Mouse (Mus musculus) liver, embryonic 11.5 days (tissue): ENCODE results near the gene Sptbn4. TPM values are rescaled to one million over a fixed set of nuclear protein-coding genes. Genes with fewer than 3 reads are reported as not detected.
A peak's percentile ranks its signal among the peaks of the same experiment; 100 is the strongest.

ENCODE experiments used
- ATAC-seq: fragments of 200-750 bp; cut with Nextera tagmentation; replicated peaks from 2 replicates; pipeline ENCODE4 v1.8.0; 2017; ENCODE audit warnings: moderate number of reproducible peaks, mild to moderate bottlenecking, moderate TSS enrichment, moderate library complexity; ENCODE audit not compliant: low FRiP score
- DNase-seq: peaks from one replicate; pipeline ENCODE4 v3.0.0-alpha.2; 2017; ENCODE audit warnings: low spot score
- H3K27ac ChIP-seq: fragments of 300-500 bp; sonication (generic); 2 replicates; pipeline ENCODE4 v1.5.1; 2014; ENCODE audit warnings: mild to moderate bottlenecking, low read depth, low read length, control low read depth
- H3K27me3 ChIP-seq: fragments of 300-500 bp; sonication (generic); replicated peaks from 2 replicates; pipeline ENCODE4 v1.6.1; 2014; ENCODE audit warnings: low read length, mixed read lengths; ENCODE audit not compliant: control insufficient read depth, insufficient read depth
- H3K36me3 ChIP-seq: fragments of 300-500 bp; sonication (generic); 2 replicates; pipeline ENCODE4 v1.6.1; 2014; ENCODE audit warnings: mild to moderate bottlenecking, low read length, moderate library complexity, mixed read lengths; ENCODE audit not compliant: control insufficient read depth, insufficient read depth
- H3K4me1 ChIP-seq: fragments of 300-500 bp; sonication (generic); replicated peaks from 2 replicates; pipeline ENCODE4 v1.6.1; 2014; ENCODE audit warnings: low read length, mixed read lengths; ENCODE audit not compliant: control insufficient read depth, insufficient read depth
- H3K4me2 ChIP-seq: fragments of 300-500 bp; sonication (generic); 2 replicates; pipeline ENCODE4 v1.6.1; 2014; ENCODE audit warnings: mild to moderate bottlenecking, control low read depth, moderate library complexity
- H3K4me3 ChIP-seq: fragments of 300-500 bp; sonication (generic); 2 replicates; pipeline ENCODE4 v1.5.1; 2014; ENCODE audit warnings: low read depth, low read length, control low read depth
- H3K9ac ChIP-seq: fragments of 300-500 bp; sonication (generic); 2 replicates; pipeline ENCODE4 v1.6.1; 2014; ENCODE audit warnings: low read depth, low read length, control low read depth
- H3K9me3 ChIP-seq: fragments of 300-500 bp; sonication (generic); 2 replicates; pipeline ENCODE4 v1.6.1; 2016; ENCODE audit warnings: low read length, inconsistent platforms, mixed read lengths; ENCODE audit not compliant: control insufficient read depth
- WGBS: fragments of 180-500 bp; shearing (Covaris S2); extraction: QIAGEN DNeasy Blood & Tissue Kit; methylation state at CpG from one replicate; pipeline ENCODE4 v1.1.7; 2014; 5-methylcytosine and 5-hydroxymethylcytosine counted together
- polyA plus RNA-seq: library from polyadenylated mRNA; unstranded; fragments of >200 nt; fragmentation: Nextera tagmentation; extraction: Ambion mirVana; gene quantifications from 2 replicates; pipeline ENCODE4 v1.2.1, GENCODE M21; 2014

Sptbn4 gene
- polyA plus RNA-seq, 1 experiment from 2014 or later: 0.19 TPM

GRCm38 (mm10) chr7:27315958-27316357 lies 131.5 kb downstream of the Sptbn4 start:
- no peak overlapping the region for H3K4me3 ChIP-seq
- H3K9ac ChIP-seq: no peak overlapping the region
- H3K36me3 ChIP-seq: no peaks in the 10 kb centered on the region; the same call in 1 of the 2 replicates
- WGBS: 48% methylated on average over 7 of the region's 7 CpGs
- no peak overlapping the region for H3K4me2 ChIP-seq
- DNase-seq (no peak), ATAC-seq (no peak)
- H3K4me1 ChIP-seq: no peaks in the 10 kb centered on the region
- H3K27ac ChIP-seq: no peak overlapping the region
- H3K9me3 ChIP-seq: peaks cover 12% of the 10 kb centered on the region
- peaks cover 9% of the 10 kb centered on the region for H3K27me3 ChIP-seq

DNA sequence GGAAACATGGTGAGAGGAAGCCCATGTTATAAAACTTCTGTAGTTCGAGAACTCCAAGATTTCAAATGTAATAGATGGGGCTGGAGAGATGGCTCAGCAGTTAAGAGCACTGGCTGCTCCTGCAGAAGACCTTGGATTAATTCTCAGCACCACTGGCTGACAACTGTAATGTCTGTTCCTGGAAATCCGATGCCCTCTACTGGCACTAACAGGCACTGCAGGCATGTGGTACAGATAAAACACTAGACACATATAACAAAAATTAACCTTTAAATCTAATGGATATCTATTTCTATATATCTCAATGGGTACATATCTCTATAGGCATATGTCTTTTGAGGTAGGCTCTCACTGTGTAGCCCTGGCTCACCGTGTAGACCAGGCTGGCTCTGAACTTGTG lies 133.1 kb downstream of the Sptbn4 start:
- H3K36me3 ChIP-seq: no peaks in the 10 kb centered on the region; the same call in 1 of the 2 replicates
- ATAC-seq: no peak
- WGBS: 81% methylated on average over 3 of the region's 3 CpGs

DNA sequence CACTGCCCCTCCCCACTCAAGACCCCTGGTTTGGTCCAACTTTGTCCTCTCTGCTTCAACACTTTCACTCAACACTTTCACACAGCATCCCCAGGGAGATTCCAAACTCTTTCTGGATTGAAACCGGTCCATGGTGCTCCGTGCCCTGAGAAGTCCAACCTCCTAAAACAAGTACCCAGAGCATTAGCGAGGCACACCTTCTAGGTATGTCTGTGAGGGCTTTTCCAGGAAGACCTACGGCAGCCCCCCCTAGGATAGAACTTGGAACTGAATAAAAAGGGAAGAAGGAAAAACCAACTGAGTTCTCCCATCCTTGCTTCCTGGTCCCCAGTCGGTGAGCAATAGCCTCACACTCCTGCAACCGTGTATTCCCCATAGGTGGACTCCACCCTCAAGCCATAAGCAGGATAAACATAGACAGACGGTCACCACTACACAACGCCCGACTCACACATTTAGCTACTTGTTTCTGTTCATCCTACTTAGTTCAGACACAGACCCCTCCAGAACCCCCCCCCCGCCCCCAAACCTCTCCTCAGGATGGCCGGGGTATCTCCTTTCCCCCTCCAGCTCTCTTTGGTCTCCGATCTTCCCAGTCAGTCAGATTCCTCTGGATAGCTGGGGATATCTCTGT lies 135.7 kb downstream of the Sptbn4 start:
- WGBS: 79% methylated on average over 12 of the region's 12 CpGs
- Histone ChIP-seq H3K9ac (no peak overlapping the region), H3K36me3 (no peaks in the 10 kb centered on the region; the same call in 1 of the 2 replicates), H3K4me3 (no peak overlapping the region), H3K9me3 (peaks cover 12% of the 10 kb centered on the region), H3K27me3 (peaks cover 26% of the 10 kb centered on the region), H3K27ac (no peak overlapping the region), H3K4me1 (no peaks in the 10 kb centered on the region), H3K4me2 (no peak overlapping the region)
- no peak for DNase-seq
- ATAC-seq: no peak

More for the DNA sequence above, 133.1 kb downstream of the Sptbn4 start:
- DNase-seq: no peak
- Histone ChIP-seq H3K4me3 (no peak overlapping the region), H3K27me3 (peaks cover 23% of the 10 kb centered on the region), H3K9me3 (peaks cover 12% of the 10 kb centered on the region), H3K9ac (no peak overlapping the region), H3K27ac (no peak overlapping the region), H3K4me2 (no peak overlapping the region), H3K4me1 (no peaks in the 10 kb centered on the region)

DNA sequence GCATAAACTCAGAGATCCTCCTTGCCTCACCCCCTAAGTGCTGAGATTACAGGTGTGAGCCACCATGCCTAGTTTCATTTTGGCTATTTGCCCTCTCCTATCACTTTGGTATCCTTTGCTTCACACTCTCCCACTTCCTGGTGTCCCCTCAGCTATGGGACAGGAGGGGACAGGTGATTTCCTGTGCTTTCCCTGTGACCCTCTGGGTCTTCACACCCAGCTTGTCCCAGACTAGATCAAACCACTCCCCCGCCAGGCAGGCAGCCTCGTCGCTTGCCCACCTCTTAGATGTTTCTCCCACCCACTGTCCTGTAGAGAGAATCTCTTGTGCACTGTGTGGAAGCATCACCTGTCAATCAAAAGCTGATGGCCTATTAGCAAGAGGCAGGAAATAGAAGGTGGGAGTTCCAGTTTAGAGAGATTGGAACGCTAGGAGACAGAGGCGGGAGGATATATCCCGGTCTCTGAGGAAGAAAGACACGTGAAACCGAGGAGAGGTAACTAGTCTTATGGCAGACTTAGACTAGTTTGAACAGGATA lies 136.4 kb downstream of the Sptbn4 start:
- no peaks in the 10 kb centered on the region for H3K4me1 ChIP-seq
- WGBS: 26% methylated on average over 8 of the region's 8 CpGs
- H3K4me3 ChIP-seq: no peak overlapping the region
- H3K27ac ChIP-seq: no peak overlapping the region
- DNase-seq (no peak), ATAC-seq (no peak)
- peaks cover 31% of the 10 kb centered on the region for H3K27me3 ChIP-seq
- peaks cover 12% of the 10 kb centered on the region for H3K9me3 ChIP-seq
- no peak overlapping the region for H3K4me2 ChIP-seq
- H3K9ac ChIP-seq: no peak overlapping the region
- no peaks in the 10 kb centered on the region; the same call in 1 of the 2 replicates for H3K36me3 ChIP-seq

DNA sequence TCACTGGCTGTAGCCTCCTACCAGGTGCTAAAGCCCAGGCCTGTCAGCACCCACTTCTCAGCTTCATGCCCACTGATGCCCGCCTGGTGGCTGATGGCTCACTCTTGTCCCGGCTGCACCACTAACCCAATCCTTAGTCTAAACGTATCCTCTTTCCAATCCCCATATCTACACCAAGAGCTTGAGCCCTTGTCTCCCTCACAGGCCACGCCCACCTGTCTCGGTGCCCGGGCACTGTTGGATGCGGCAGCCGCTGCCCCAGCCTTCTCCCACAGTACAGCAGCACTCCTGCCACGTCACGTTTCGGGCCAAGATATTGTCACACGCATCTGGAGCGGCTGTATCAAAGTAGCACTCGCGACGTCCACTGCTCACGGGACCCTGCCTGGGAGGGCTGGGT lies 137.2 kb downstream of the Sptbn4 start:
- Histone ChIP-seq H3K36me3 (no peaks in the 10 kb centered on the region; the same call in 1 of the 2 replicates), H3K27me3 (peaks cover 33% of the 10 kb centered on the region), H3K9me3 (peaks cover 12% of the 10 kb centered on the region), H3K4me2 (peak overlapping the region; percentile 40), H3K27ac (no peak overlapping the region), H3K4me1 (no peaks in the 10 kb centered on the region), H3K4me3 (peak overlapping the region; percentile 7; the same call in 1 of the 2 replicates), H3K9ac (no peak overlapping the region)
- ATAC-seq (no peak), DNase-seq (no peak)
- WGBS: 7% methylated on average over 17 of the region's 17 CpGs

DNA sequence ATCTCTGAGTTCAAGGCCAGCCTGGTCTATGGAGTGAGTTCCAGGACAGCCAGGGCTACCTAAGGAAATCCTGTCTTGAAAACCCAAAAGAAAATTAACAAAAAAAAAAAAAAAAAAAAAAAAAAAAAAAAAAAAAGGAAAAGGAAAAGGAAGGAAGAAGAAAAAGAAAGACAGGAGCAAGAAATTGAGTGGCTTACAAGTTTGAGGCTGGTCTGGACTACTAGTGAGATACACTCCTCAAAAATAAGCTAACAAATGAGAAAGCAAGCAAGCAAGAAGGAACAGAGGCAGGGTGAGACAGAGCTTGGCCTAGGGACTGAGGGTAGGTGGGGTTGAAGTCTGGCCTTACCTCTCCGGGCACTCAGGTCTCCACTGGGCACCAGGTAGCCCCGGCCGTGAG lies 137.7 kb downstream of the Sptbn4 start:
- Histone ChIP-seq H3K27me3 (peaks cover 36% of the 10 kb centered on the region), H3K4me3 (no peak overlapping the region), H3K27ac (no peak overlapping the region), H3K4me2 (no peak overlapping the region), H3K36me3 (no peaks in the 10 kb centered on the region; the same call in 1 of the 2 replicates), H3K4me1 (no peaks in the 10 kb centered on the region), H3K9ac (no peak overlapping the region), H3K9me3 (peaks cover 12% of the 10 kb centered on the region)
- ATAC-seq (no peak), DNase-seq (no peak)
- WGBS: 50% methylated on average over 3 of the region's 3 CpGs

GRCm38 (mm10) chr7:27308821-27309549 lies 138.5 kb downstream of the Sptbn4 start:
- WGBS: 10% methylated on average over 27 of the region's 28 CpGs
- Histone ChIP-seq H3K4me3 (peak overlapping the region; percentile 31), H3K9me3 (peaks cover 6% of the 10 kb centered on the region), H3K27ac (no peak overlapping the region), H3K27me3 (peaks cover 36% of the 10 kb centered on the region), H3K4me2 (peak overlapping the region; percentile 59), H3K36me3 (no peaks in the 10 kb centered on the region; the same call in 1 of the 2 replicates), H3K4me1 (no peaks in the 10 kb centered on the region), H3K9ac (no peak overlapping the region)
- no peak for DNase-seq
- peak; percentile 39; the same call in 1 of the 2 replicates for ATAC-seq

GRCm38 (mm10) chr7:27307551-27307950 lies 139.9 kb downstream of the Sptbn4 start:
- H3K27ac ChIP-seq: no peak overlapping the region
- peaks cover 41% of the 10 kb centered on the region for H3K27me3 ChIP-seq
- H3K4me3 ChIP-seq: no peak overlapping the region
- no peak overlapping the region for H3K4me2 ChIP-seq
- H3K36me3 ChIP-seq: no peaks in the 10 kb centered on the region
- H3K9ac ChIP-seq: no peak overlapping the region
- no peak for DNase-seq
- H3K9me3 ChIP-seq: no peaks in the 10 kb centered on the region
- no peaks in the 10 kb centered on the region for H3K4me1 ChIP-seq
- no peak for ATAC-seq
- WGBS: 52% methylated on average over 9 of the region's 9 CpGs
